Mouse (Mus musculus): Measurements from ENCODE around the gene Gm10184. TPM values are rescaled to one million over a fixed set of nuclear protein-coding genes. Genes with fewer than 3 reads are reported as not detected.
"Not testable (repeated sequence)": the region's sequence is repeated elsewhere in the genome, so short reads cannot be mapped to it uniquely, and the experiment has no call there.

Gm10184 gene
- 88.9 and 102 TPM in 2 replicates for polyA plus RNA-seq (2014; fragmentation: Nextera tagmentation; extraction: Ambion mirVana)

DNA sequence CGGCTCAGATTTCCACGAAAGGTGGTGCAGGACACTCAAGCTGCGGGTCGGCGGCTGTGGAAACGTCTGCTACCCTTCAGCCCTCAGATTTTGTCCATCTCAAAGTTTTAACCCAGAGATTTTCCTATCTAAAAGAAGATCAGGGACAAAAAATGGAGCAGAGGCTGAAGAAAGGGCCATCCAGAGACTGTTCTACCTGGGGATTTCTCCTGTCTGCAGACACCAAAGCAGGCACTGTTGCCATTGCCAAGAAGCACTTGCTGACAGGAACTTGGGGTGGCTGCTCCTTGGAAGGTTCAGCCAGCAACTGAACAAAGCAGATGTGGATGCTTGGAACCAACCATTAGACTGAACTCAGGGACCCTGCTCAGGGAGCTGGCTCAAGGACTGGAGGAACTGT is at the start of gene Gm10184:
Gm10184 (minus strand) TSS at position 101 of the 400 bp plus-strand sequence.
- no peaks in the 10 kb centered on the region for H3K4me1 ChIP-seq (replicated peaks; ENCODE audit: control insufficient read depth, insufficient read depth, low read length)
- no peaks in the 10 kb centered on the region for H3K36me3 ChIP-seq (ENCODE audit: control insufficient read depth, insufficient read depth, low read length)
- no peak within 1 kb of the TSS for H3K4me3 ChIP-seq (ENCODE audit: low read depth, low read length)
- ATAC-seq (replicated peaks; ENCODE audit: low FRiP score) (no peak), DNase-seq (ENCODE audit: low spot score) (no peak)
- H3K27me3 ChIP-seq (ENCODE audit: control insufficient read depth, insufficient read depth, low read length): no peaks in the 10 kb centered on the region
- H3K9me3 ChIP-seq (ENCODE audit: control insufficient read depth, low read length): no peaks in the 10 kb centered on the region
- WGBS: 92% methylated on average over 6 of the region's 6 CpGs
- no peak within 1 kb of the TSS for H3K27ac ChIP-seq (ENCODE audit: low read depth, low read length)
- no peak within 1 kb of the TSS for H3K4me2 ChIP-seq (ENCODE audit: low read depth, low read length, severe bottlenecking)
- no peak within 1 kb of the TSS for H3K9ac ChIP-seq (ENCODE audit: low read length)

DNA sequence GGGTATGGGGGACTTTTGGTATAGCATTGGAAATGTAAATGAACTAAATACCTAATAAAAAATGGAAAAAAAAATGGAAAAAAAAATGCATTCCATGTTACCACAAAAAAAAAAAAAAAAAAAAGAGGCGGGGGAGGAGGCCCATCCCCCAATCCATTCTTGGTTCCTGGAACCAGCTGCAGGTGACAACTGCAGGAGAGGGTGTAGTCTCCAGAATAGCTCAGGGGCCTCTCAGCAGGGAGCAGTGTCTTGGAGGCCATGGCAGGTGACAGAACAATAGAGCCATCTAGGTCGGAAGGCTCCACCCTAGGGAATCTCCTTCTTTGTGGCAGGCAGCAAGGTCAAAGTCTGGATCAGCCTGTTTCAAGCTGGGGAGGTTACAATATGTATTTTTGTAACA is 23.7 kb upstream of the Gm10184 start:
- WGBS: 45% methylated on average over 2 of the region's 2 CpGs
- Histone ChIP-seq H3K27ac (ENCODE audit: low read depth, low read length) (no peak overlapping the region), H3K4me3 (ENCODE audit: low read depth, low read length) (no peak overlapping the region), H3K36me3 (ENCODE audit: control insufficient read depth, insufficient read depth, low read length) (no peaks in the 10 kb centered on the region), H3K9me3 (ENCODE audit: control insufficient read depth, low read length) (no peaks in the 10 kb centered on the region), H3K4me1 (replicated peaks; ENCODE audit: control insufficient read depth, insufficient read depth, low read length) (no peaks in the 10 kb centered on the region), H3K4me2 (ENCODE audit: low read depth, low read length, severe bottlenecking) (no peak overlapping the region), H3K9ac (ENCODE audit: low read length) (no peak overlapping the region), H3K27me3 (ENCODE audit: control insufficient read depth, insufficient read depth, low read length) (no peaks in the 10 kb centered on the region)
- ATAC-seq (replicated peaks; ENCODE audit: low FRiP score) (no peak), DNase-seq (ENCODE audit: low spot score) (no peak)

DNA sequence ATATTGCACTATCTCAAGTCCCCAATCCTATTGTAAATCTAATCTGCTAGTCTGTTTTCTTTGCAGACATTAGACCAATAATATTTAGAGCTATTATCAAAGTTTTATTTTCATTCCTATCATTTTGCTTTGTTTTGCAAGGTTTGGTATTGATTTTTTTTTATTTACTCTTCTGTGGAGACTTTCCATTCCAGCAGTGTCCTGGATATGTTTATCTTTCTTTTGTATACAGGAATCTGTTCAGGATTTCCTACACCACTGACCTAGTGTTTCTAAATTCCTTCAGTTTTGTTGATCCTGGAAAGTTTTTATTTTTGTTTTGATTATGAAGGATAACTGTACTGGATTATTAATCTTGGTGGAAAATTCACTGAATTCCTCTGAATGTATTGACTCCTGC is 2.6 kb downstream of the Gm10184 start:
- ATAC-seq (replicated peaks; ENCODE audit: low FRiP score) (no peak), DNase-seq (ENCODE audit: low spot score) (no peak)
- no peak overlapping the region for H3K4me3 ChIP-seq (ENCODE audit: low read depth, low read length)
- no peaks in the 10 kb centered on the region for H3K36me3 ChIP-seq (ENCODE audit: control insufficient read depth, insufficient read depth, low read length)
- no peaks in the 10 kb centered on the region for H3K27me3 ChIP-seq (ENCODE audit: control insufficient read depth, insufficient read depth, low read length)
- H3K9ac ChIP-seq (ENCODE audit: low read length): no peak overlapping the region
- no peak overlapping the region for H3K4me2 ChIP-seq (ENCODE audit: low read depth, low read length, severe bottlenecking)
- H3K4me1 ChIP-seq (replicated peaks; ENCODE audit: control insufficient read depth, insufficient read depth, low read length): no peaks in the 10 kb centered on the region
- H3K9me3 ChIP-seq (ENCODE audit: control insufficient read depth, low read length): no peaks in the 10 kb centered on the region
- H3K27ac ChIP-seq (ENCODE audit: low read depth, low read length): no peak overlapping the region

DNA sequence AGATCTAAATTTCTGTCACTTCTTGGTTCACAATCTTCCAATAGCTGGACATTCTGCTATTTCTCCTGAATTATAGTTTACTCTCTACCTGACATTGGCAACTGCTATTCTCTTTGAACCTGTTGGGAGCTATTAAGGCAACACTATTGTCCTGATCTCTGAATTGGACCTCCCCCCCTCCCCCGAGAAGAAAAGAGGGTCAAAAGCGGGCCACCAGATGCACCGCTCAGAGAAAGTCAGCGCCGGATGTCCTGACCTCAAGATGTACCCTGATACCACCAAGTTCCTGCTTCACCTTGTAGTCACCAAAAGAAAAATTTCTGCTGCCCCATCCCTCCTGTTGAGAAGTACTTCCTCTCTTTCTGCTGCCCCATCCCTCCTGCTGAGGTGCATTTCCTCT is 5.5 kb downstream of the Gm10184 start:
- H3K36me3 ChIP-seq (ENCODE audit: control insufficient read depth, insufficient read depth, low read length); DNase-seq (ENCODE audit: low spot score); H3K4me1 ChIP-seq (replicated peaks; ENCODE audit: control insufficient read depth, insufficient read depth, low read length); H3K27ac ChIP-seq (ENCODE audit: low read depth, low read length); H3K9ac ChIP-seq (ENCODE audit: low read length); ATAC-seq (replicated peaks; ENCODE audit: low FRiP score); H3K27me3 ChIP-seq (ENCODE audit: control insufficient read depth, insufficient read depth, low read length); H3K4me2 ChIP-seq (ENCODE audit: low read depth, low read length, severe bottlenecking); H3K9me3 ChIP-seq (ENCODE audit: control insufficient read depth, low read length); H3K4me3 ChIP-seq (ENCODE audit: low read depth, low read length): not testable (repeated sequence)
- WGBS: 89% methylated on average over 5 of the region's 5 CpGs

DNA sequence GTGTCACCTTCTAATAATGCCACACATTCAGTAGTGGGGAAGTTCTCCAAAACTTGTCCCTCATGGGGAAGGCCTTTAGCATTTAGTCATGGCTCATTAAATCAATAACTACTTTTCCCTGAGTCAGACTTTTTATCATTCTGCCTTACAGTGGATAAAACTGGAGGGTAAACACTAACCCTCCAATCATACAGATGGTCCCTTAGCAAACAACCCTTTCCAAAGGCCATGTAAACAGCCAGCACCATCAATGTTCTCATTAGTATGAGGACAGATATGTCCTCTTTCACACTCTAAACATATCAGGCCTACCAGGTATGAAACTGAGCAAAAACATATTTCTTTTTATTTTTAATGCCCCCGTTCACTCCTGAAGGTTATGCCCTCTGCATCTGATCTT is 7.5 kb downstream of the Gm10184 start:
- H3K4me1 ChIP-seq (replicated peaks; ENCODE audit: control insufficient read depth, insufficient read depth, low read length): no peaks in the 10 kb centered on the region
- no peak overlapping the region for H3K4me3 ChIP-seq (ENCODE audit: low read depth, low read length)
- 93% methylated on average over 1 of the region's 1 CpGs for WGBS
- DNase-seq (ENCODE audit: low spot score) (no peak), ATAC-seq (replicated peaks; ENCODE audit: low FRiP score) (no peak)
- H3K27me3 ChIP-seq (ENCODE audit: control insufficient read depth, insufficient read depth, low read length): no peaks in the 10 kb centered on the region
- H3K36me3 ChIP-seq (ENCODE audit: control insufficient read depth, insufficient read depth, low read length): no peaks in the 10 kb centered on the region
- H3K4me2 ChIP-seq (ENCODE audit: low read depth, low read length, severe bottlenecking): no peak overlapping the region
- H3K9ac ChIP-seq (ENCODE audit: low read length): no peak overlapping the region
- no peaks in the 10 kb centered on the region for H3K9me3 ChIP-seq (ENCODE audit: control insufficient read depth, low read length)
- no peak overlapping the region for H3K27ac ChIP-seq (ENCODE audit: low read depth, low read length)

DNA sequence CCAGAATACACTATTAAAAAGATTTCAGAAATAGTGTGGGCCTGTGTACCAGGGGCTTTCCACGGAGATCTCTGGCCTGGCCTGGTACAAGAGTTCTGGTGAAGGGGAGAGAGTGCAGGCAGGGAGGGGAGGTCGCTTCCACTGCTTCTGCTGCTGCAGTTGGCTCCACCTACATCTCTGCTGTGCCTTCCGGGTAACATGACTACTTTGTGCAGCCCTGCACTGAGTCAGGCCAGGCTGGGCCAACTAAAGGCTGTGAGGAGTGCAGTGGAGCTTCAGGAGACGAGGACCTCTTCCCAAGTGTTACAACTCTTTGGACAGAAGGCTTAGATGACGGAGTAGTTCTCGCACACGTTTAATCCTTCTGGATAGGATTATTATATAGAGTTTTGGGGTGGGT is 9.6 kb downstream of the Gm10184 start:
- DNase-seq (ENCODE audit: low spot score) (no peak), ATAC-seq (replicated peaks; ENCODE audit: low FRiP score) (no peak)
- H3K27ac ChIP-seq (ENCODE audit: low read depth, low read length): no peak overlapping the region
- H3K4me1 ChIP-seq (replicated peaks; ENCODE audit: control insufficient read depth, insufficient read depth, low read length): no peaks in the 10 kb centered on the region
- no peaks in the 10 kb centered on the region for H3K36me3 ChIP-seq (ENCODE audit: control insufficient read depth, insufficient read depth, low read length)
- H3K9ac ChIP-seq (ENCODE audit: low read length): no peak overlapping the region
- no peak overlapping the region for H3K4me2 ChIP-seq (ENCODE audit: low read depth, low read length, severe bottlenecking)
- no peaks in the 10 kb centered on the region for H3K9me3 ChIP-seq (ENCODE audit: control insufficient read depth, low read length)
- WGBS: 63% methylated on average over 7 of the region's 7 CpGs
- no peak overlapping the region for H3K4me3 ChIP-seq (ENCODE audit: low read depth, low read length)
- no peaks in the 10 kb centered on the region for H3K27me3 ChIP-seq (ENCODE audit: control insufficient read depth, insufficient read depth, low read length)

DNA sequence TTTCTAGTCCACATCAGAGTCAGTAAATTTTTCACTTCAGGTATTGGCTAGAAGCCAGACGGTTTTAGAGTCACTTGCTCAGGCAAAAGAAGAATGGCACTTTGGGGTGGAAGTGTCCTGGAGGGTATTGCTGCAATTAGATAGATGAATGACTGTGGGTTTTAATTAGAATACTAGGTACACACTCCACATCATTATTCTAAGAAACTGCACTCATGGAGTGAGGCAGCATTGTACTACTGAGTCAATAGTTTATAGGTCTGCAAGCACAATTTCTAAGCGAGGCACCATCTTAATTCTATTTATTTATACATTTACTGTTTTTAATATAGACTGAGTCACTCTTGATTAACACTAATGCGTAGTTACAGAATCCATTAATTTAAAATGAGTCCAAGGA is 10.4 kb downstream of the Gm10184 start:
- H3K36me3 ChIP-seq (ENCODE audit: control insufficient read depth, insufficient read depth, low read length): no peaks in the 10 kb centered on the region
- no peak overlapping the region for H3K4me2 ChIP-seq (ENCODE audit: low read depth, low read length, severe bottlenecking)
- H3K4me3 ChIP-seq (ENCODE audit: low read depth, low read length): no peak overlapping the region
- no peak overlapping the region for H3K27ac ChIP-seq (ENCODE audit: low read depth, low read length)
- no peak overlapping the region for H3K9ac ChIP-seq (ENCODE audit: low read length)
- no peaks in the 10 kb centered on the region for H3K27me3 ChIP-seq (ENCODE audit: control insufficient read depth, insufficient read depth, low read length)
- DNase-seq (ENCODE audit: low spot score) (no peak), ATAC-seq (replicated peaks; ENCODE audit: low FRiP score) (no peak)
- H3K9me3 ChIP-seq (ENCODE audit: control insufficient read depth, low read length): no peaks in the 10 kb centered on the region
- no peaks in the 10 kb centered on the region for H3K4me1 ChIP-seq (replicated peaks; ENCODE audit: control insufficient read depth, insufficient read depth, low read length)
- 67% methylated on average over 3 of the region's 3 CpGs for whole genome bisulfite sequencing

DNA sequence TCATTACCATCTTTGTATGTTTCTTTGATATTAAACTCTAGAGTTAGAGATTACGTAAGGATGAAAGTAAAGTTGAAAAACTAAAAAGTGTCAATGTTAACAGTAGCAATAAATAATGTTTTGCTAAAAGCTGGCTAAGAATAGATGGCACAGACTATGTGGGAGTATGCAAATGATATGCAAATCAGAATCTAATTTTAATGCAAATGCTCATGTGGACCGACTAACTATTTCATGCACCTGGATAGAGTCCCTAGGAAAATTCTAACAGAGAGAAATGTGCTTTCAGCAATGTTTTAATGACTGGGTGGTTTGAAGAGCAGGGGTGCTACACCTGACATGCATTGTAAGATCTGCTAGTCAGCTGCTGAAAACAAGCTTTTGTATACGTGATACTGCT is 45.3 kb downstream of the Gm10184 start:
- DNase-seq (ENCODE audit: low spot score) (no peak), ATAC-seq (replicated peaks; ENCODE audit: low FRiP score) (no peak)
- Histone ChIP-seq H3K4me1 (replicated peaks; ENCODE audit: control insufficient read depth, insufficient read depth, low read length) (no peaks in the 10 kb centered on the region), H3K36me3 (ENCODE audit: control insufficient read depth, insufficient read depth, low read length) (no peaks in the 10 kb centered on the region), H3K27ac (ENCODE audit: low read depth, low read length) (no peak overlapping the region), H3K27me3 (ENCODE audit: control insufficient read depth, insufficient read depth, low read length) (no peaks in the 10 kb centered on the region), H3K9ac (ENCODE audit: low read length) (no peak overlapping the region), H3K9me3 (ENCODE audit: control insufficient read depth, low read length) (no peaks in the 10 kb centered on the region), H3K4me2 (ENCODE audit: low read depth, low read length, severe bottlenecking) (no peak overlapping the region), H3K4me3 (ENCODE audit: low read depth, low read length) (no peak overlapping the region)
- 78% methylated on average over 3 of the region's 3 CpGs for WGBS

Data from forebrain, embryonic 11.5 days (tissue).